ENCODE assay signal across 8 mouse cellular contexts in genomic region chr9:59487331-59487730, GRCm38 (mm10). TPM values are rescaled to one million over a fixed set of nuclear protein-coding genes. Genes with fewer than 3 reads are reported as not detected.
A peak's percentile ranks its signal among the peaks of the same experiment; 100 is the strongest.
DNase-seq lines count a peak whose midpoint lies in the region; ATAC-seq and TF ChIP-seq lines count a peak whose summit lies in the region.

No protein-coding gene starts in this region.

- no peak for TF ChIP-seq CTCF in kidney, postnatal 0 days (IDR thresholded peaks at IDR 0.05; ENCODE audit: low read depth)

- DNase-seq in kidney, postnatal 0 days (ENCODE audit: low spot score) = peak; percentile 21
- DNase-seq in kidney, postnatal 36 days = no peak
- peak; percentile 40 for DNase-seq in c-Kit-negative CD71-positive TER-119-positive erythroid progenitor cells, embryonic 14.5 days (ENCODE audit: low read depth, low spot score)
- no peak for DNase-seq in layer of hippocampus, adult 11-12 months (ENCODE audit: low spot score)
- DNase-seq in yolk sac, embryonic 10.5 days (ENCODE audit: low spot score) = no peak

- H3K4me3 ChIP-seq in kidney, postnatal 0 days (replicated peaks; ENCODE audit: low read depth, low read length) = peak overlapping the region; percentile 89
- peak overlapping the region; percentile 99 for H3K4me3 ChIP-seq in hindbrain, embryonic 13.5 days
- peak overlapping the region; percentile 67 for H3K4me3 ChIP-seq in midbrain, embryonic 15.5 days

- no peak for ATAC-seq in kidney, postnatal 0 days (replicated peaks; ENCODE audit: low FRiP score, low read depth)
- no peak for ATAC-seq in hindbrain, embryonic 13.5 days (ENCODE audit: low FRiP score)
- no peak for ATAC-seq in midbrain, embryonic 15.5 days (replicated peaks)
- ATAC-seq in activated CD4-positive, CD25-positive, alpha-beta regulatory T cell, adult 4 months = no peak

- H3K27me3 ChIP-seq in kidney, postnatal 0 days (ENCODE audit: insufficient read depth, low read length) = no peaks in the 10 kb centered on the region
- no peaks in the 10 kb centered on the region for H3K27me3 ChIP-seq in hindbrain, embryonic 13.5 days
- H3K27me3 ChIP-seq in midbrain, embryonic 15.5 days (replicated peaks) = no peaks in the 10 kb centered on the region

- peak overlapping the region; percentile 61 for H3K4me2 ChIP-seq in kidney, postnatal 0 days (ENCODE audit: low read length)
- H3K4me2 ChIP-seq in hindbrain, embryonic 13.5 days = peak overlapping the region; percentile 95
- peak overlapping the region; percentile 54 for H3K4me2 ChIP-seq in midbrain, embryonic 15.5 days

- H3K9me3 ChIP-seq in kidney, postnatal 0 days (replicated peaks; ENCODE audit: low read length) = no peaks in the 10 kb centered on the region
- no peaks in the 10 kb centered on the region for H3K9me3 ChIP-seq in hindbrain, embryonic 13.5 days
- no peaks in the 10 kb centered on the region for H3K9me3 ChIP-seq in midbrain, embryonic 15.5 days

- H3K36me3 ChIP-seq in kidney, postnatal 0 days (ENCODE audit: insufficient read depth, low read length) = no peaks in the 10 kb centered on the region
- no peaks in the 10 kb centered on the region for H3K36me3 ChIP-seq in hindbrain, embryonic 13.5 days
- no peaks in the 10 kb centered on the region for H3K36me3 ChIP-seq in midbrain, embryonic 15.5 days (replicated peaks)

- H3K27ac ChIP-seq in kidney, postnatal 0 days = peak overlapping the region; percentile 99
- peak overlapping the region; percentile 100 for H3K27ac ChIP-seq in hindbrain, embryonic 13.5 days
- peak overlapping the region; percentile 98 for H3K27ac ChIP-seq in midbrain, embryonic 15.5 days

- H3K4me1 ChIP-seq in kidney, postnatal 0 days (replicated peaks; ENCODE audit: insufficient read depth, low read length) = no peaks in the 10 kb centered on the region; the same call in 1 of the 2 replicates
- peaks cover 21% of the 10 kb centered on the region for H3K4me1 ChIP-seq in hindbrain, embryonic 13.5 days (replicated peaks)
- H3K4me1 ChIP-seq in midbrain, embryonic 15.5 days = peaks cover 26% of the 10 kb centered on the region

- peak overlapping the region; percentile 97 for H3K9ac ChIP-seq in kidney, postnatal 0 days (ENCODE audit: low read depth, low read length)
- peak overlapping the region; percentile 98 for H3K9ac ChIP-seq in hindbrain, embryonic 13.5 days
- peak overlapping the region; percentile 95 for H3K9ac ChIP-seq in midbrain, embryonic 15.5 days

RNA-seq across cellular contexts. Expression of gene Arih1, which starts 0.9 kb away (rescaled TPM):
- polyA plus RNA-seq in kidney, postnatal 0 days (2015; fragmentation: Nextera tagmentation; extraction: Ambion mirVana) = 9.6 and 10.1 TPM in 2 replicates
- polyA plus RNA-seq in hindbrain, embryonic 13.5 days (2015; fragmentation: Nextera tagmentation; extraction: Ambion mirVana) = 15.6 and 17.1 TPM in 2 replicates
- polyA plus RNA-seq in midbrain, embryonic 15.5 days (2015; fragmentation: Nextera tagmentation; extraction: Ambion mirVana) = 17.4 and 20.8 TPM in 2 replicates
- 10 to 100 TPM; 17.1 to 29.8 TPM for polyA plus RNA-seq in activated CD4-positive, CD25-positive, alpha-beta regulatory T cell, adult 4 months (2017; shearing (Covaris generic))

RNA-seq across cellular contexts. Expression of gene Hexa, which starts 52.0 kb away (rescaled TPM):
- polyA plus RNA-seq in kidney, postnatal 0 days (2015; fragmentation: Nextera tagmentation; extraction: Ambion mirVana) = 57.0 and 62.7 TPM in 2 replicates
- polyA plus RNA-seq in hindbrain, embryonic 13.5 days (2015; fragmentation: Nextera tagmentation; extraction: Ambion mirVana) = 59.1 and 60.8 TPM in 2 replicates
- 61.2 and 67.6 TPM in 2 replicates for polyA plus RNA-seq in midbrain, embryonic 15.5 days (2015; fragmentation: Nextera tagmentation; extraction: Ambion mirVana)
- polyA plus RNA-seq in activated CD4-positive, CD25-positive, alpha-beta regulatory T cell, adult 4 months (2017; shearing (Covaris generic)) = 10 to 100 TPM; 25.8 to 32.0 TPM

RNA-seq across cellular contexts. Expression of gene Tmem202, which starts 52.3 kb away (rescaled TPM):
- polyA plus RNA-seq in kidney, postnatal 0 days (2015; fragmentation: Nextera tagmentation; extraction: Ambion mirVana) = 0.11 TPM in 1 of 2 replicates, not detected in the other
- 0.71 and 0.96 TPM in 2 replicates for polyA plus RNA-seq in hindbrain, embryonic 13.5 days (2015; fragmentation: Nextera tagmentation; extraction: Ambion mirVana)
- 0.42 and 0.67 TPM in 2 replicates for polyA plus RNA-seq in midbrain, embryonic 15.5 days (2015; fragmentation: Nextera tagmentation; extraction: Ambion mirVana)
- not detected for polyA plus RNA-seq in activated CD4-positive, CD25-positive, alpha-beta regulatory T cell, adult 4 months (2017; shearing (Covaris generic))

Comparison
In these comparisons a context has a peak if more than half of its experiments do, and no peak if none do; other contexts are left out.
1. DNase-seq: peak in kidney, postnatal 0 days (single experiment) and c-Kit-negative CD71-positive TER-119-positive erythroid progenitor cells, embryonic 14.5 days (single experiment); none in kidney, postnatal 36 days (0 of 2), layer of hippocampus, adult 11-12 months (single experiment) and yolk sac, embryonic 10.5 days (single experiment).
2. Peak in every context shown above with its lines, with median percentiles within 50 percentile points of each other: H3K27ac ChIP-seq, H3K4me2 ChIP-seq, H3K4me3 ChIP-seq and H3K9ac ChIP-seq.